Mouse (Mus musculus) thymus, adult 2 months (tissue): Measurements from ENCODE around the gene Fem1b.

Source experiments
- CTCF ChIP-seq: fragments of 200-500 bp; IDR thresholded peaks from 2 replicates; pipeline ENCODE4 v1.5.1; 2012; ENCODE audit warnings: mild to moderate bottlenecking, control low read depth, low read length, moderate library complexity, borderline replicate concordance; ENCODE audit not compliant: control insufficient read depth, poor library complexity, insufficient read depth; ENCODE audit errors: extremely low read depth
- POLR2A ChIP-seq: fragments of 200-500 bp; IDR thresholded peaks from 2 replicates; pipeline ENCODE4 v1.6.1; 2012; ENCODE audit warnings: mild to moderate bottlenecking, low read length, control low read depth, moderate library complexity; ENCODE audit not compliant: control insufficient read depth, poor library complexity, insufficient read depth; ENCODE audit errors: extremely low read depth

DNA sequence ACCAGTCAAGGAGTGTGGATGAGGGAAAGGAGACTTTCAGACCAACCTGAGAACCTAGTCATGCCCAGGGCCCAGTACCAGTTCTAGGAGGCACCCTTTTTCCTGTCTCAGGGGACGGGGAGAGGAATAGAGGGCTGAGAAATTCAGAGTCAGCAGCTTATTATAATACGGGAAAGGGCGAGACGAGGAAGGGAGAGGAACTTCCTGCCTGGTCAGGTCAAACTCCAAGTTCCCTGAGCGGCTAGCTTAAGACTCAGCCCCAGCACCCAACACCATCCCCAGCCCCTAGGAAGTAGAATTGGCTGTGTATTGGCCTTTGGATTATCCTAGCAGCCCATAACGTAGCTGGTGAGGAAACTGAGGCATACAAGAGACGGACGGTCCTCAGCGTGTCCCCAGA lies 45.5 kb upstream of the Fem1b start:
- TF ChIP-seq CTCF (no peak), POLR2A (no peak)
